Mouse (Mus musculus): ENCODE measurements at regions not wholly inside any gene's neighbourhood (a gene's known extent, or its start where the extent isn't known, plus 50 kb on each side); places are given as distances from the start of the nearest gene placed in this dataset.

GRCm38 (mm10) chr13:30085446-30085845 lies 50.8 kb upstream of the Mboat1 start:
- DNase-seq = no peak

- DNase-seq = peak; percentile 82
These were observed 51.3 kb upstream of the Mboat1 start for GRCm38 (mm10) chr13:30085005-30085404.

- no peak for DNase-seq
These were observed 51.9 kb upstream of the Mboat1 start for GRCm38 (mm10) chr13:30084386-30084785.

GRCm38 (mm10) chr13:30083949-30084348 lies 52.3 kb upstream of the Mboat1 start:
- DNase-seq = no peak

- DNase-seq = no peak
These were observed 53.5 kb upstream of the Mboat1 start for GRCm38 (mm10) chr13:30082761-30083160.

- no peak for DNase-seq
These were observed 55.4 kb upstream of the Mboat1 start for GRCm38 (mm10) chr13:30080705-30081474.

- DNase-seq = no peak
These were observed 61.7 kb upstream of the Mboat1 start for GRCm38 (mm10) chr13:30074517-30075064.

- DNase-seq = no peak
These were observed 62.2 kb upstream of the Mboat1 start for GRCm38 (mm10) chr13:30074069-30074468.

GRCm38 (mm10) chr13:30069397-30069796 lies 66.9 kb upstream of the Mboat1 start:
- no peak for DNase-seq

GRCm38 (mm10) chr13:30067581-30068375 lies 68.5 kb upstream of the Mboat1 start:
- DNase-seq = no peak

GRCm38 (mm10) chr13:30065520-30065919 lies 70.8 kb upstream of the Mboat1 start:
- DNase-seq = no peak

- DNase-seq = no peak
These were observed 72.5 kb upstream of the Mboat1 start for GRCm38 (mm10) chr13:30063741-30064140.

GRCm38 (mm10) chr13:30062285-30062684 lies 74.0 kb upstream of the Mboat1 start:
- no peak for DNase-seq

GRCm38 (mm10) chr13:30055141-30055645 lies 69.3 kb upstream of the E2f3 start:
- DNase-seq = no peak

- DNase-seq = no peak
These were observed 66.2 kb upstream of the E2f3 start for GRCm38 (mm10) chr13:30051891-30052550.

- no peak for DNase-seq
These were observed 65.1 kb upstream of the E2f3 start for GRCm38 (mm10) chr13:30050745-30051508.

- DNase-seq = no peak
These were observed 62.5 kb upstream of the E2f3 start for GRCm38 (mm10) chr13:30048260-30048859.

- DNase-seq = no peak
These were observed 60.8 kb upstream of the E2f3 start for GRCm38 (mm10) chr13:30046504-30047169.

GRCm38 (mm10) chr13:30046061-30046460 lies 60.2 kb upstream of the E2f3 start:
- DNase-seq = no peak

- no peak for DNase-seq
These were observed 59.4 kb upstream of the E2f3 start for GRCm38 (mm10) chr13:30045225-30045624.

- no peak for DNase-seq
These were observed 58.9 kb upstream of the E2f3 start for GRCm38 (mm10) chr13:30044790-30045189.

Data from adrenal gland, postnatal 25 days (tissue).